Mouse (Mus musculus): ENCODE results near the gene Miga1.

DNA sequence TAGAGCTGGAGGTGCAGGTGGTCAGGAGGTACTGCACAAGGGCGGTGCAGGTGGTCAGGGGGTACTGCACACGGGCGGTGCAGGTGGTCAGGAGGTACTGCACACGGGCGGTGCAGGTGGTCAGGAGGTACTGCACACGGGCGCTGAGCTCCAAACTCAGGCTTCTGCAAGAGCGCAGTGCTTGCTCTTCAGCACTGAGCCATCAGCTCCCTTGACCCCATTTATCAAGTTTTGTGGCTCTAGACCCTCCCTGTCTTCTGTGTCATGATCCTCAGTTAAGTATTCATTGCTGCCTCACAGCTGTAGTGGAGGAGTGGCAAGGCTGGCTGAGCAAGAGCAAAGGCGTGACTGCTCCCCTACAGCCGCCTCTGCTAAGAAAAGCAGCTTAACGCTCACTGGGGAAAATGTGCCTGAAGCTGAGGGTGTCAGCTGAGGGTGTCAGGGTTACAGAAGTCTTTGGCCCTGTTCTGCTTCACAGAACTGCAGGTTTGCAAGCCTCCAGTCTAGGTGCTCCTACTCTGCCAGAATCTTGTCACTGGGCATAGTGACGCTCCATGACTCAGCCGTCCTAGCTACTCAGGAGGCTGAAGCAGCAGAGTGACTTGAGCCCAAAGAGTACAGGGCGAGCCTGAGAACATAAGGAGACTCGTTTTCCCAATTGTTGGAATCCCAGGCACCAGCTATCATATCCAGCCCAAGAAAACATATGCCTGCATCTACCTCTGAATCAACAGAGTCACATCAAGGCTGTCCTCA is 7.5 kb downstream of the Miga1 start:
- TF ChIP-seq ZNF384 (IDR thresholded peaks at IDR 0.05; ENCODE audit: low read depth, low read length) (no peak), CHD2 (IDR thresholded peaks at IDR 0.05; ENCODE audit: low read depth, low read length) (no peak), ZC3H11A (IDR thresholded peaks at IDR 0.05; ENCODE audit: borderline replicate concordance, low read depth, low read length) (no peak), MAFK (IDR thresholded peaks at IDR 0.05; ENCODE audit: insufficient read depth, low read depth, low read length) (no peak), HCFC1 (IDR thresholded peaks at IDR 0.05; ENCODE audit: borderline replicate concordance, insufficient read depth, low read length) (no peak)

Measured in ES-E14 (cell line).